Mouse (Mus musculus): ENCODE measurements around the gene Ccdc85c.

GRCm38 (mm10) chr12:108317826-108318430, 42.7 kb upstream of the Ccdc85c start:
- TF ChIP-seq CTCF (conservative IDR thresholded peaks at IDR 0.05 in 1 of 2, IDR thresholded peaks at IDR 0.05 in 1 of 2; ENCODE audit: low read depth in 2 of 2, low read length in 2 of 2) (no peak), ZNF384 (IDR thresholded peaks at IDR 0.05; ENCODE audit: low read depth, low read length) (no peak), POLR2A (IDR thresholded peaks at IDR 0.05; ENCODE audit: low read depth, low read length) (no peak), USF2 (conservative IDR thresholded peaks at IDR 0.05; ENCODE audit: low read depth, low read length) (no peak), USF1 (IDR thresholded peaks at IDR 0.05; ENCODE audit: low read depth, low read length) (no peak), ZKSCAN1 (IDR thresholded peaks at IDR 0.05; ENCODE audit: borderline replicate concordance, low read depth, low read length) (no peak)

Measured in CH12.LX (cell line).